Mouse (Mus musculus) gastrocnemius, adult 8-10 months (tissue): Measurements from ENCODE around the gene Stab2. TPM values are rescaled to one million over a fixed set of nuclear protein-coding genes. Genes with fewer than 3 reads are reported as not detected.

Experiments used
- DNase-seq, 2 experiments: peaks; one replicate each; pipeline ENCODE4 v3.0.0; 2022; ENCODE audit warnings: low spot score in 2 of 2
- total RNA-seq, 4 experiments: library from RNA; stranded (reverse); gene quantifications; 2 replicates each; pipeline ENCODE4 v1.2.4; 2022

Stab2 gene
- 1 to 10 TPM; 3.9 to 8.1 (median 6.1) TPM for total RNA-seq

- no peak for DNase-seq
These were observed at the start of gene Stab2 for GRCm38 (mm10) chr10:87007385-87008214. Stab2 (minus strand) TSS chr10:87008025.

DNA sequence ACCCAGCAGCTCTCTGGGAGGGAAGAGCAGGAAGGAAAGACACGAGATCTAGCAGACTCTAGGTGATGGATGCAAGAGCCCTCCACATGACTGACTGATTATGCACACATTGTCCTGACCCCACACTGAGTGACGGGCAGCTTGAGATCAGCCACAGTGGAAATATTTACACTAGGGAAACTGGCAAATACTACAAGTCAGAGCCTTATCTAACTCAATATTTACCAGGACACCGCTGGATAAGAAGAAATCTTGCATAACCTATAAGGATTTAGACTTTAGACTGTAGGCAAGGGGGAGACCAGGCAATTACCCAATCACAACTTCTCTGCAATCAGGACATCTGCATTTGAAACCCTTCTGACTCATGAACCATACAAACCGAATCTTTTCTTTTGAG lies 43.9 kb upstream of the Stab2 start:
- DNase-seq = no peak

GRCm38 (mm10) chr10:87049179-87049578 lies 41.4 kb upstream of the Stab2 start:
- no peak for DNase-seq

DNA sequence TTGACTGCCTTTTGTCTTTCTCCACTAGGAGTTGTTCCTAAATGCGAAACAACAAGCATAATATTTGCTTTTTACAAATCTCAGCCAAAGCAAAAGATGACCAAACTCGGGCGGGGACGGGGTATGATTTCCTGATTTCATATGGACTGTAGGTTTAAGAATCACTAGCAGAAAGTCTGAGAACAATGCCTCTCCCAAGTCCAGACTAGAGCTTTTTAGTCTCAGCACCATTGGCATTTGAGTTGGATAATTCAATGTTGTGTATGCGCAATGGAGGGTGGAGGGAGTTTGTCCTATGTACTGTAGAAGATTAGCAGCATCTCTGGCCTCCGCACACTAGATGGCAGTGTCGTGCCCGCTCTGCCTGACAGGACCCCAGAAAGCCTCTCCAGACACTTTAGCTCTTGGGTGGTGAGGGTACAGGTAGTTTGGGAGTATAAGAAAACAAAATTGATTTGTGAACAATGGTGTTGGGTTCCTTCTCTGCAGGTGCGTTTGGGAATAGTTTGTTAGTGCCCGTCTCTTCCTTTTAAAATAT lies 39.2 kb upstream of the Stab2 start:
- DNase-seq = no peak

DNA sequence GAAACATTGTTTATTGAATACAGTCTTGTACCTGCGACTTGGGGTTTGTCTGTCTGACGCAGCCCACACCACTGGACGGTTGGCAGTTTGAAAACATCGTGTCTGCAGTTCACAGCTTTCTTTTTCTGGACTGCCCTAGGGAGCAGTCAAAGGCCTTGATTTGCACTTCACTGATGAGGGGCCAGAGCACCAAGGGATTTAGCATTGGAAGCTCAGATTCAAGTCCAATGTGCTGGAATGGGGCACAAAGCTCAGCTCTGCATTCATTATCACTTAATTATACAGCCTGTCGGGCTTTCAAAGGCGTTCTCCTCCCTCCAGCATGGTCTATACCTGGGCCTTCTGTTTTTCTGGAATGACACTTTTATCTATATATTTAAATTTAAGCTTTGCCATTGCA lies 38.6 kb upstream of the Stab2 start:
- DNase-seq = no peak

DNA sequence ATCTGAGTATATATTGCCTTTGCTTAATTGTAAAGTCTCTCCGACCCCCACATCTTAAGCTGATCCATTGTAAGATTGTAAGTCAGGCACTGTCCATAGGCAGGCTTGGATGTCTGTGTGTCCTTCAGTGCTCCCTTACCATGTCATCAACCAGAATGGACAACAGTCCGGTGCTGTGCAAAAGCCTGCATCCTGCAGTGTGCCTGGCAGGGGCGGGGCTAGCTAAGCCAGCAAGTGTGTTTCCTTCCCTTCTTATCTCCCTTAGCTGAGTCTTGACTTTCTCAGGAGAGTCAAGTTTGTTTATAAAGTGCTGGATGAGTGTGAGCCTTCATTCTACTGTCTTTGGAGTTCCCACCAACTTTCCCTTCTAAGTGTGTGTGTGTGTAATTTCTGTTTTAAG lies 37.4 kb upstream of the Stab2 start:
- DNase-seq = no peak

- no peak for DNase-seq
These were observed 33.4 kb upstream of the Stab2 start for GRCm38 (mm10) chr10:87041265-87041664.

GRCm38 (mm10) chr10:87039800-87040199 lies 32.0 kb upstream of the Stab2 start:
- DNase-seq = no peak

GRCm38 (mm10) chr10:87039340-87039739 lies 31.5 kb upstream of the Stab2 start:
- DNase-seq = no peak

DNA sequence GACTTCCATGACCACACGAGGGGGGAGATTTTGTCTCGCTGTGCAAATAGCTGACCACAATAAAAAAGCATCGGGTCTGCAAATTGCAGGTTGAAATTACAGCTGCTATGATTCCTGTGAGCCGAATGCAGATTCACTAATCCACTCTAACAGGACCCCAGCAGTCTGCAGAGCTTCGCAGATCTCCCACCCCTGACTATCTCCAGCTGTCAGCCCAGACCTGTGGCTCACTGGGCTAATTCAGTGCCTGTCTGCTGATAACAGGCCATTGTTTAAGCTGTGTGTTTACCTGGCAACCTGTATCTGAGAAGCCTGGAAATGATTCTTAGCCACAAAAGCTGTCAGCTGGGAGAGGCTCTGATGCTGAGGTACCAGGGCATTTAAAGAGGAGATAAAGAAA lies 29.2 kb upstream of the Stab2 start:
- no peak for DNase-seq

DNA sequence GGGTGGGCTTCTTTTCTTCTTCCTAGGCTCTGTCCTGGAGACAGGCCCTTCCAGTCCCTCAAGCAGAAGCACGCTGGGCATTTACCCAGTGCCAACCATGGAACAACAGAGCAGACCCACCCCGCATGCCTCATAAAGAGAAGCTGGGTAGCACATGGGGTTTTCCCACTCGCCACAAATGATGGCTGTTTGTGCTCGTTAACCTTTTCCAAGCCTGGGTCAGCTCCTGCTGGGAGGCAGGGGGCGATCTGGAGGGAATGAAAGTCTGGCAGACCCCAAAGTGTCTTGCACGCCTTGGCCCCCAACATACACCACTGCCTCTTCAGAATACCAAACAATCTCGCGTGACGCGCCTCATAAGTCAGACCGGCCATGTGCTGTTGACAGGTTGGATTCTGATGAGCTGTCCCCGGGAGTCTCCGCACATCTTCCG lies 28.5 kb upstream of the Stab2 start:
- DNase-seq = no peak

DNA sequence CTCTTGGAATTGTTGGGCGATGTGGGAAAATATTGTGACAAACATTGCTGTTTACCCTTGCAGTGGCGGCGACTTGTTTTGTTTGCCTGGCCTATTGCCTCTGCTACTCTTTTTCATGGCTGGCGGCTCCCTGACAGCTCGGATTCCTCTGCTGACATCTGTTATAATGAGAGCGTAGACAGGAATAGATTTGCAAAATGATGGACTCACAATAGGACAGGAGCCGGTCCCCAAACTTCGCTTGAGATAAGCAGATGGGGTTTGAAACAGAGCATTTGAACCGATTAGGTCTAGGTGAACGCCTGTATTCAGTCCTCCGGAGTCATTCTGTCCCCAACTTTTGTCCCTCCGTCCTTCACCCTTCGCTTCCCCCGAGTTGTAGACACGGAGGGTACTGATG lies 28.0 kb upstream of the Stab2 start:
- no peak for DNase-seq

- DNase-seq = no peak
These were observed 24.9 kb upstream of the Stab2 start for GRCm38 (mm10) chr10:87032768-87033167.

- DNase-seq = peak; percentile 20 to 32
These were observed 17.1 kb upstream of the Stab2 start for GRCm38 (mm10) chr10:87024884-87025283.

GRCm38 (mm10) chr10:87020711-87021110 lies 12.9 kb upstream of the Stab2 start:
- peak in 1 of 2 experiments; percentile 4 for DNase-seq

DNA sequence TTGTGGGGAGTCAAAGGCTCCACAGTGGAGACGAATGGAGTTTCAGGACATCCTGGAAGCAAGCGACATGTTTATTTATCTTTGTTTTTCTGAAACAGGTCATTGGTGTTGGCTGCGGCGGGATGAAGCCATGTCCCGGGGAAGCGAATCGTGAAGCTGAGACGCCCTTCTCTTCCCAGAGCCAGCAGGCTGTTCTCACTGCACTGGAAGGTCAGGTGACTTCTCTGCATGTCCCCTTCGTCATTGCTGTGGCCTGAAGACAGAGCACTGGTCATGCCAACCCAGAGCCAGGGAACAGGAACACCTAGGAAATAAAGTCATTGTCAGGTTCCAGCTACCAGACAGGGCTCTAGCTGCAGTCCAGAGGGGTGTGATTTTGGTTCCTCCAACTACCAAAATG lies 11.1 kb upstream of the Stab2 start:
- no peak for DNase-seq

DNA sequence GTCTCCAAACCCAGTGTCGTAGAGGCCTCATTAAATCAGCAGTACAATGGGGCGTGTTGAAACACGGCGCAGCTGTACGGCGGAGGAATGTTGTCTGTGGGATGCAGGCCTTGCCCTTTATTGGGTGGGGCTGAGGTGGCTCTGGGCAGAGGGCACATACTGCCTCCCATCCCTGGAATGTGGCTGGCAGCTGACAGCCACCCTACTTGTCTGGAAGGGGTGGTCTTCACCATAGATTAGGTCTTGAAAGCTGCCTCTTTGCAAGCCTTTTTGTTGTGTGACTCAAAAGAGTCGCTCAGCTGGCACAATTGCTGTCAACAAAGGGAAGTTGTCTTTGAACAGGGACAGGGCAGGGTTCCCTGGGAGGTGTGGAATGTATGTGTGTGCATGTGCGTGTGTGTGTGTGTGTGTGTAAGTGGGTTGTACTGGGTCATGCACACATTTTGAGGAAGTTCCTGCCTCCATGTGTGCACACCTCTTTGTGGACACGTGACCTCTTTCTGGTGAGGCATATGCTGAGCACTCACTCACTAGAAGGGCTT lies 8.4 kb upstream of the Stab2 start:
- DNase-seq = no peak

DNA sequence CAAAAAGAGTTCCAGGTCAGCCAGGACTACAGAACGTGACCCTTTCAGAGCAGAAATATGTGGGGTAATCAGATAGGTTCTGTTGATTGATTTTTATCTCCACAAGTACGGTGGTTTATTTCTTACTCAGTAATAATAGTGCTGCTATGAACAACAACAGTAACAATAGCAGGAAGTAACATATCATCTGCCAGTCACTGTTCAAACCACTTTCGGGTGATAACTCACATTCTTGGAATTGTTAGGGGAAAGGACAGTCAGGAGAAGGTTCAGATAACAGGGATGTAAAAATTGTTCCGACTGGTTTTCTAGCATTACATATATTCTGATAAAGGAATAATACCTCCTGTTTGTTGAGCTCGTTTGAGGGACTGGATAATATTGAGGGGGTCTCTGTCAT lies 7.6 kb upstream of the Stab2 start:
- no peak for DNase-seq

DNA sequence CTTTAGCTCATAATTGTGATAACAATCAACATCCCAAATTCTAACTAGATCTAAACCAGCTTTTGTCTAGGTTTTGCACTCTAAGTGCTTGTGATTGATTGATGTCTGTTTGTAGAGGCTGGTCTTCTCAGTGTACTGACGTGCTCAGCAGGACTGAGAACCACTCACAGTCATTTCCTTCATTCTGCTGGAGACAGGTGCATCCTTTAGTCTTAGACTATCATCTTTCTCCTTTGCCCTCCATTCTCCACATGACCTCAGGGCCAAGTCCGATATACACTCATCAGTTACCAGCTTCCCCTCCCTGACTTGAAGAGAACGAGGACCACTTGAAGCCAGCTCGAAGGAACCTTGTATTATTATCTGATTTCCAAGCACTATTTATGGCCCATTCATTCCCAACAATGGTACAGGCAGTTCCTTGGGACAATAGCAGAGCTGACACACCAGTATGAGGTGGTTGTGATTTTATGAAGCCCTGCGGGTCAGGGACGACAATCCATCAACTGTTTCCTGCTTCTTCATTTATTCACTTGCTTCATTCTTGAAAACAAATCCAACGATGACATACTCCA lies 6.7 kb upstream of the Stab2 start:
- no peak for DNase-seq

DNA sequence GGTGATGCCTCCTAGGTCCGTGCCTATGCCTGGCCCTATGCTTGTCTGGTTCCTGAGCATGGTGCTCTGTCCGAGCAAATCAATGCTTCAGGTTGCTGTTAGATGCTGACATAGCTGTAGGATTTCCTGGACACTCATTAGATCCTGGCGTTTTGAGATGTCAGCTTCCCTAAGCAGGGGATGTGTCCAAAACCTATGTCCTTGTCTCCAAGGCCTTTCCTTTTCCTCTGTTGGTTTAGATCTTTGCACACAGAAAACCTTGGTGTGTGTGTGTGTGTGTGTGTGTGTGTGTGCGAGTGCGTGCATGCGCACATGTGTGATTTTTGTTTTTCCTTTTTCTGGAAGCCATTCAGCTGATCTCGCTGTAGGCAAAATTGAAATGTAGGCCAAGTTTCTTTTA lies 4.3 kb upstream of the Stab2 start:
- no peak for DNase-seq

GRCm38 (mm10) chr10:87008215-87008499 lies 332 bp upstream of the Stab2 start:
- no peak for DNase-seq

- DNase-seq = no peak
These were observed 15.4 kb downstream of the Stab2 start for GRCm38 (mm10) chr10:86992238-86992976.
